Mouse (Mus musculus) CH12.LX (cell line): ENCODE results near the gene Pcgf6. TPM values are rescaled to one million over a fixed set of nuclear protein-coding genes. Genes with fewer than 3 reads are reported as not detected.

Experiments
- DNase-seq: peaks from one replicate; pipeline ENCODE4 v3.0.0-alpha.2; 2013; ENCODE audit errors: extremely low read depth
- H3K27ac ChIP-seq: 2 replicates; pipeline ENCODE4 v1.5.1; 2012; ENCODE audit warnings: low read depth, mild to moderate bottlenecking, control low read depth, moderate library complexity; ENCODE audit not compliant: insufficient read depth
- H3K27me3 ChIP-seq: replicated peaks from 2 replicates; pipeline ENCODE3; 2012; ENCODE audit warnings: inconsistent platforms
- H3K36me3 ChIP-seq, 2 experiments: replicated peaks in 1 of 2; 2 replicates each; pipeline versions ENCODE3 to v1.6.1; 2012; ENCODE audit warnings: inconsistent platforms in 1 of 2, low read length in 1 of 2, mild to moderate bottlenecking in 1 of 2, mixed read lengths in 1 of 2, moderate library complexity in 1 of 2; ENCODE audit not compliant: control insufficient read depth in 1 of 2, insufficient read depth in 1 of 2
- H3K4me1 ChIP-seq, 2 experiments: 2 replicates each; pipeline ENCODE4 v1.6.1; 2012; ENCODE audit warnings: inconsistent platforms in 1 of 2, moderate library complexity in 1 of 2; ENCODE audit not compliant: insufficient read depth in 2 of 2, control insufficient read depth in 1 of 2
- H3K4me2 ChIP-seq: 2 replicates; pipeline ENCODE4 v1.6.1; 2012; ENCODE audit warnings: low read depth, mild to moderate bottlenecking, control low read depth; ENCODE audit not compliant: poor library complexity, insufficient read depth, severe bottlenecking
- H3K4me3 ChIP-seq, 3 experiments: fragments of 150-350 bp in 1 of 3; sonication (generic) in 1 of 3; replicated peaks in 1 of 3; 2 replicates each; pipeline versions ENCODE3 to v1.5.1; 2011 to 2012; ENCODE audit warnings: low read depth in 2 of 3, low read length in 2 of 3, mild to moderate bottlenecking in 2 of 3, moderate library complexity in 2 of 3, control low read depth in 1 of 3, improper control_type of control experiment in 1 of 3, inconsistent platforms in 1 of 3, mixed read lengths in 1 of 3; ENCODE audit not compliant: poor library complexity in 1 of 3
- H3K79me2 ChIP-seq: replicated peaks from 2 replicates; pipeline ENCODE4 v1.6.1; 2012; ENCODE audit warnings: mild to moderate bottlenecking, moderate library complexity; ENCODE audit not compliant: control insufficient read depth, poor library complexity, insufficient read depth, severe bottlenecking; ENCODE audit errors: extremely low read depth
- H3K9ac ChIP-seq: 2 replicates; pipeline ENCODE4 v1.6.1; 2012; ENCODE audit warnings: low read depth, mild to moderate bottlenecking, control low read depth, moderate library complexity; ENCODE audit not compliant: insufficient read depth
- H3K9me3 ChIP-seq: replicated peaks from 2 replicates; pipeline ENCODE3; 2012; ENCODE audit warnings: low read length, inconsistent platforms, mixed read lengths
- BHLHE40 ChIP-seq: IDR thresholded peaks from 2 replicates; pipeline ENCODE4 v1.6.1; 2011; ENCODE audit warnings: mild to moderate bottlenecking, low read depth, low read length, improper control_type of control experiment
- CHD1 ChIP-seq: IDR thresholded peaks from 2 replicates; pipeline ENCODE4 v1.6.1; 2012; ENCODE audit warnings: low read depth, low read length, improper control_type of control experiment, inconsistent platforms
- ELF1 ChIP-seq: IDR thresholded peaks from 2 replicates; pipeline ENCODE4 v1.6.1; 2014; ENCODE audit warnings: low read depth, mild to moderate bottlenecking, inconsistent platforms, low read length, improper control_type of control experiment
- ETS1 ChIP-seq: conservative IDR thresholded peaks from 2 replicates; pipeline ENCODE4 v1.6.1; 2012; ENCODE audit warnings: low read depth, mild to moderate bottlenecking, inconsistent platforms, low read length, improper control_type of control experiment, moderate library complexity
- GABPA ChIP-seq: IDR thresholded peaks from 2 replicates; pipeline ENCODE4 v1.6.1; 2012; ENCODE audit warnings: low read depth, low read length, improper control_type of control experiment, inconsistent platforms; ENCODE audit not compliant: insufficient replicate concordance
- HCFC1 ChIP-seq: IDR thresholded peaks from 2 replicates; pipeline ENCODE4 v1.6.1; 2012; ENCODE audit warnings: low read depth, mild to moderate bottlenecking, inconsistent platforms, low read length, improper control_type of control experiment
- IRF4 ChIP-seq: IDR thresholded peaks from 2 replicates; pipeline ENCODE4 v1.6.1; 2014; ENCODE audit warnings: low read depth, mild to moderate bottlenecking, inconsistent platforms, low read length, improper control_type of control experiment
- JUN ChIP-seq: IDR thresholded peaks from 2 replicates; pipeline ENCODE4 v1.6.1; 2011; ENCODE audit warnings: low read depth, mild to moderate bottlenecking, low read length, improper control_type of control experiment, moderate library complexity; ENCODE audit not compliant: insufficient read depth
- KAT2A ChIP-seq: IDR thresholded peaks from 2 replicates; pipeline ENCODE4 v1.6.1; 2012; ENCODE audit warnings: low read length, improper control_type of control experiment, inconsistent platforms; ENCODE audit not compliant: insufficient replicate concordance
- MAX ChIP-seq: IDR thresholded peaks from 2 replicates; pipeline ENCODE4 v1.6.1; 2011; ENCODE audit warnings: low read length, improper control_type of control experiment
- MAZ ChIP-seq: IDR thresholded peaks from 2 replicates; pipeline ENCODE4 v1.6.1; 2012; ENCODE audit warnings: low read depth, mild to moderate bottlenecking, inconsistent platforms, low read length, improper control_type of control experiment, moderate library complexity
- MEF2A ChIP-seq: IDR thresholded peaks from 2 replicates; pipeline ENCODE4 v1.6.1; 2014; ENCODE audit warnings: low read depth, mild to moderate bottlenecking, inconsistent platforms, low read length, improper control_type of control experiment, borderline replicate concordance
- MYC ChIP-seq: IDR thresholded peaks from 2 replicates; pipeline ENCODE4 v1.6.1; 2011; ENCODE audit warnings: low read depth, mild to moderate bottlenecking, improper control_type of control experiment, low read length
- NELFE ChIP-seq: IDR thresholded peaks from 2 replicates; pipeline ENCODE4 v1.6.1; 2011; ENCODE audit warnings: low read depth, low read length, improper control_type of control experiment
- NRF1 ChIP-seq: IDR thresholded peaks from 2 replicates; pipeline ENCODE4 v1.6.1; 2014; ENCODE audit warnings: low read depth, mild to moderate bottlenecking, inconsistent platforms, low read length, improper control_type of control experiment, moderate library complexity
- PAX5 ChIP-seq: IDR thresholded peaks from 2 replicates; pipeline ENCODE4 v1.6.1; 2012; ENCODE audit warnings: low read length, inconsistent platforms, mixed read lengths
- POLR2A ChIP-seq: IDR thresholded peaks from 2 replicates; pipeline ENCODE4 v1.6.1; 2011; ENCODE audit warnings: low read depth, mild to moderate bottlenecking, improper control_type of control experiment, low read length
- POLR2AphosphoS2 ChIP-seq: IDR thresholded peaks from 2 replicates; pipeline ENCODE4 v1.6.1; 2011; ENCODE audit warnings: low read depth, low read length, improper control_type of control experiment
- RAD21 ChIP-seq: IDR thresholded peaks from 2 replicates; pipeline ENCODE4 v1.6.1; 2011; ENCODE audit warnings: low read depth, mild to moderate bottlenecking, low read length, improper control_type of control experiment, moderate library complexity
- SIN3A ChIP-seq: IDR thresholded peaks from 2 replicates; pipeline ENCODE4 v1.6.1; 2012; ENCODE audit warnings: low read length, improper control_type of control experiment, inconsistent platforms
- TBP ChIP-seq: conservative IDR thresholded peaks from 2 replicates; pipeline ENCODE4 v1.6.1; 2011; ENCODE audit warnings: low read depth, low read length, improper control_type of control experiment
- TCF12 ChIP-seq: IDR thresholded peaks from 2 replicates; pipeline ENCODE4 v1.6.1; 2014; ENCODE audit warnings: low read depth, mild to moderate bottlenecking, inconsistent platforms, low read length, improper control_type of control experiment
- USF1 ChIP-seq: IDR thresholded peaks from 2 replicates; pipeline ENCODE4 v1.6.1; 2014; ENCODE audit warnings: low read depth, mild to moderate bottlenecking, inconsistent platforms, low read length, improper control_type of control experiment
- USF2 ChIP-seq: conservative IDR thresholded peaks from 2 replicates; pipeline ENCODE4 v1.6.1; 2011; ENCODE audit warnings: low read depth, low read length, improper control_type of control experiment
- ZC3H11A ChIP-seq: IDR thresholded peaks from 2 replicates; pipeline ENCODE4 v1.6.1; 2012; ENCODE audit warnings: low read depth, mild to moderate bottlenecking, inconsistent platforms, low read length, improper control_type of control experiment
- ZKSCAN1 ChIP-seq: IDR thresholded peaks from 2 replicates; pipeline ENCODE4 v1.6.1; 2012; ENCODE audit warnings: low read depth, inconsistent platforms, low read length, improper control_type of control experiment, borderline replicate concordance
- ZMIZ1 ChIP-seq: IDR thresholded peaks from 2 replicates; pipeline ENCODE4 v1.6.1; 2012; ENCODE audit warnings: low read depth, mild to moderate bottlenecking, inconsistent platforms, low read length, improper control_type of control experiment
- ZNF384 ChIP-seq: IDR thresholded peaks from 2 replicates; pipeline ENCODE4 v1.6.1; 2012; ENCODE audit warnings: low read depth, low read length, improper control_type of control experiment, inconsistent platforms
- dilution Hi-C: fragments of 300-500 bp; cut with MboI; formaldehyde crosslinking; loops from 2 replicates; pipeline ENCODE4 v1.14.3; 2020; ENCODE audit warnings: low sequenced_read_pairs; ENCODE audit not compliant: extremely low pct_unique_long_range_greater_than_20kb, extremely low pct_ligation_motif_present
- in situ Hi-C: fragments of 300-500 bp; cut with MboI; formaldehyde crosslinking; loops from 3 replicates; pipeline ENCODE4 v1.14.3; 2019; ENCODE audit warnings: low sequenced_read_pairs, low pct_ligation_motif_present, low pct_unique_long_range_greater_than_20kb, mixed read lengths
- polyA plus RNA-seq: library from polyadenylated mRNA; unstranded; fragments of >175 nt; gene quantifications from 2 replicates; pipeline ENCODE4 v1.2.1, GENCODE M21; 2012; ENCODE audit warnings: low read depth; ENCODE audit not compliant: insufficient read length
- total RNA-seq, 2 experiments: library from RNA; depleted of rRNA; stranded (reverse); fragments of 300-350 nt in 1 of 2; fragments of >200 nt in 1 of 2; gene quantifications; 2 replicates each; pipeline ENCODE4 v1.2.3; 2012 to 2014

Gene Pcgf6
- total and polyA plus RNA-seq, 3 experiments = 17.3 to 43.8 (median 39.7) TPM

GRCm38 (mm10) chr19:47067096-47067882 is 16.6 kb upstream of the Pcgf6 start, which contains the start of gene Taf5:
Gene Taf5, plus strand, starts transcription at chr19:47067746.
- H3K79me2 ChIP-seq = peaks cover 10% of the 10 kb centered on the region
- TF ChIP-seq ZNF384 (peak; percentile 71), POLR2AphosphoS2 (peak; percentile 57; the same call in 1 of the 2 replicates), SIN3A (peak; percentile 76), TCF12 (peak; percentile 100), RAD21 (no peak), KAT2A (peak; percentile 84; the same call in 1 of the 2 replicates), ETS1 (no peak), JUN (no peak), NRF1 (peak; percentile 62; the same call in 1 of the 2 replicates), ZC3H11A (no peak), USF1 (no peak), TBP (peak; percentile 96), PAX5 (no peak), CHD1 (no peak), ZKSCAN1 (no peak), GABPA (no peak), MAZ (peak; percentile 29; the same call in 1 of the 2 replicates), HCFC1 (peak; percentile 81), POLR2A (peak; percentile 91), MYC (peak; percentile 59; the same call in 1 of the 2 replicates), MAX (peak; percentile 71), IRF4 (peak; percentile 85), ELF1 (peak; percentile 89), BHLHE40 (peak; percentile 79), ZMIZ1 (peak; percentile 72; the same call in 1 of the 2 replicates), MEF2A (no peak), NELFE (peak; percentile 86), USF2 (no peak)
- peaks cover 0 to 16% of the 10 kb centered on the region in 2 experiments; a peak in 2 of 4 replicates for H3K4me1 ChIP-seq
- H3K27me3 ChIP-seq = no peaks in the 10 kb centered on the region
- in situ Hi-C loops = no loop called here
- dilution Hi-C loops = no loop called here
- H3K4me3 ChIP-seq = peak within 1 kb of the TSS; percentile 73 to 97 (median 93)
- H3K4me2 ChIP-seq = peak within 1 kb of the TSS; percentile 83
- DNase-seq = peak; percentile 98
- peak within 1 kb of the TSS; percentile 91 for H3K9ac ChIP-seq
- H3K9me3 ChIP-seq = no peaks in the 10 kb centered on the region
- H3K36me3 ChIP-seq = peaks cover 4 to 23% of the 10 kb centered on the region in 2 experiments
- peak within 1 kb of the TSS; percentile 57; the same call in 1 of the 2 replicates for H3K27ac ChIP-seq
